Mouse (Mus musculus): ENCODE data around the gene Speer4f1. TPM values are rescaled to one million over a fixed set of nuclear protein-coding genes. Genes with fewer than 3 reads are reported as not detected.
"Not testable (repeated sequence)": the region's sequence is repeated elsewhere in the genome, so short reads cannot be mapped to it uniquely, and the experiment has no call there.

Speer4f1 gene
- not detected in 2 replicates for polyA plus RNA-seq (2014; fragmentation: Nextera tagmentation; extraction: Ambion mirVana)

DNA sequence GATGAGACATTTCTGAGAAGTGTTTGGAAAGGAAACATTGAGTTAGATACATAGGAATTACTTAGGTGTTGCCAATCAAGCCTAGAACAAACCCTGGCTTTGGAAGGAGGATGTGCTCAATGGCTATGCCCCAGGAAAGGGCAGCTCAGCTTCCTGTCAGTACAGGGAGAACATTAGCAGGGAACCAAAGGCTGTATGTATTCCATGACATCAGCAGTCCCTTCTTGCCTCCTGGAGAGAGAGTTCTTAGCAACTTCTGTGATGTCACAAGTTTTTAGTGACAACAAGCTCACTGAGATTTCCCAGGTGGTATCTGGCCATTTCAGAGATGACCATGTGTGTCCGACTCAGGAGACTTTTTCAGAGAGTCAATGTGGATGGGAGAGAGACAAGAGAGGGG is at the start of gene Speer4f1:
Gene Speer4f1, plus strand, starts transcription at position 301 of the 400 bp plus-strand sequence.
- 100% methylated on average over 1 of the region's 1 CpGs for WGBS
- H3K4me3 ChIP-seq (ENCODE audit: low read depth, low read length); H3K27ac ChIP-seq (ENCODE audit: low read depth, low read length); H3K27me3 ChIP-seq (ENCODE audit: control insufficient read depth, insufficient read depth, low read length); DNase-seq (ENCODE audit: low spot score); ATAC-seq (replicated peaks; ENCODE audit: low FRiP score); H3K36me3 ChIP-seq (ENCODE audit: control insufficient read depth, insufficient read depth, low read length); H3K9me3 ChIP-seq (ENCODE audit: control insufficient read depth, low read length); H3K4me1 ChIP-seq (replicated peaks; ENCODE audit: control insufficient read depth, insufficient read depth, low read length); H3K9ac ChIP-seq (ENCODE audit: low read length); H3K4me2 ChIP-seq (ENCODE audit: low read depth, low read length, severe bottlenecking): not testable (repeated sequence)

DNA sequence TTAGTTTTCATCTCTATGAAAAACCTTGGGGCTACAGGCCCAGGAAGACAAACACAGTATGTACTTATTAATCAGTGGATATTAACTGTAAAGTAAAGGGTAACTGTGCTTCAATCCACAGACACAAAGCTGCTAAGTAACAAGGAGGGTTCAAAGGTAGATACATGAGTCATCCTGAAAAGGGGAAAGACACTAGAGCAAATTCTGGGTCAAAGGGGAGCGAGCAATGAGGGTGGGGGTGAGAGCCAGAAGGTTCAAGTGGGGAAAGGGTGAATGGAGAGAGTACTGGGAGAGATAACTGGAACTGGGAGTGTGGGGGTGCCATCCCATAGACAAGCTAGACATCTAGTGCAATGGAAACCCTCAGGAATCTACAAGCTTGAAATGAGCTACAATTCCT is 49.0 kb upstream of the Speer4f1 start:
- Histone ChIP-seq H3K27me3 (ENCODE audit: control insufficient read depth, insufficient read depth, low read length) (no peaks in the 10 kb centered on the region), H3K4me2 (ENCODE audit: low read depth, low read length, severe bottlenecking) (no peak overlapping the region), H3K36me3 (ENCODE audit: control insufficient read depth, insufficient read depth, low read length) (no peaks in the 10 kb centered on the region), H3K4me3 (ENCODE audit: low read depth, low read length) (no peak overlapping the region), H3K27ac (ENCODE audit: low read depth, low read length) (no peak overlapping the region), H3K4me1 (replicated peaks; ENCODE audit: control insufficient read depth, insufficient read depth, low read length) (no peaks in the 10 kb centered on the region), H3K9ac (ENCODE audit: low read length) (no peak overlapping the region), H3K9me3 (ENCODE audit: control insufficient read depth, low read length) (no peaks in the 10 kb centered on the region)
- no peak for ATAC-seq (replicated peaks; ENCODE audit: low FRiP score)
- WGBS: 79% methylated on average over 1 of the region's 1 CpGs
- DNase-seq (ENCODE audit: low spot score): no peak

DNA sequence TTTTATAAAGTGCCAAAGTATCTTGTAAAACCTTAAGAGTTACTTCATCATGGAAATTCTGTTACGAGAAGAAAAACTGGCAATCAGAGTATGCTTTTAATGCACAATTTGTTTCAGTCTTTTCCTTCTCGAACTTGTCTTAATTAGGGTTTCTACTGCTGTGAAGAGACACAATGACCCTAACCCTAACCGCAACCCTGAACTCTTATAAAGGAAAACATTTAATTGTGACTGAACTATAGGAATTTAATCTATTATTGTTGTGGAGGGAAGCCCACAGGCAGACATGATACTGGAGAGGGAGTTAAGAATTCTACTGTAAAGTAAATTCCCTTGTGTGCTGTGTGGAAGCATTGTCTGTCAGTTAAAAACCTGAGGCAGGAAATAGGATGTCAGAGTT is 41.2 kb upstream of the Speer4f1 start:
- Histone ChIP-seq H3K9me3 (ENCODE audit: control insufficient read depth, low read length) (no peaks in the 10 kb centered on the region), H3K27me3 (ENCODE audit: control insufficient read depth, insufficient read depth, low read length) (no peaks in the 10 kb centered on the region), H3K27ac (ENCODE audit: low read depth, low read length) (no peak overlapping the region), H3K4me2 (ENCODE audit: low read depth, low read length, severe bottlenecking) (no peak overlapping the region), H3K4me1 (replicated peaks; ENCODE audit: control insufficient read depth, insufficient read depth, low read length) (no peaks in the 10 kb centered on the region), H3K4me3 (ENCODE audit: low read depth, low read length) (no peak overlapping the region), H3K9ac (ENCODE audit: low read length) (no peak overlapping the region), H3K36me3 (ENCODE audit: control insufficient read depth, insufficient read depth, low read length) (no peaks in the 10 kb centered on the region)
- WGBS: 57% methylated on average over 3 of the region's 3 CpGs
- no peak for ATAC-seq (replicated peaks; ENCODE audit: low FRiP score)
- no peak for DNase-seq (ENCODE audit: low spot score)

DNA sequence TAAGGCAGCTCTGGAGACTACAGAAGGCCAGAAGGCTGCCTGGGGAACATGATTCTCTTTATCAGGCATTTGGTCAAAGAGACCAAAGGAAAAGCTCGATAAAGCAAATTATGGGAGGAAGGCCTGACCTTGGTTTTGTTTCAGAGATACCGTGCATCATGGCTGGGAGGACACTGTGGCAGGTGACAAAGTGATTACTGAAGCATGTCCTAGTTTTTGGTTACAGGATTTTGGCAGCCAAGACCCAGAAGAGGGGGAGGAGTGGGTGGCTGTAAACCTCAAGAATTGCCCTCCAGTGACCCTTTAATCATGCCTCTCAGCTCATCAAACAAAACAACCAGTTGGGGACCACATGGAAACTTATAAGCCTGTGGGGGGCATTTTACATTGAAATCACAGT is 39.7 kb upstream of the Speer4f1 start:
- ATAC-seq (replicated peaks; ENCODE audit: low FRiP score) (no peak), DNase-seq (ENCODE audit: low spot score) (no peak)
- Histone ChIP-seq H3K27ac (ENCODE audit: low read depth, low read length) (no peak overlapping the region), H3K27me3 (ENCODE audit: control insufficient read depth, insufficient read depth, low read length) (no peaks in the 10 kb centered on the region), H3K9ac (ENCODE audit: low read length) (no peak overlapping the region), H3K4me3 (ENCODE audit: low read depth, low read length) (no peak overlapping the region), H3K4me2 (ENCODE audit: low read depth, low read length, severe bottlenecking) (no peak overlapping the region), H3K4me1 (replicated peaks; ENCODE audit: control insufficient read depth, insufficient read depth, low read length) (no peaks in the 10 kb centered on the region), H3K36me3 (ENCODE audit: control insufficient read depth, insufficient read depth, low read length) (no peaks in the 10 kb centered on the region), H3K9me3 (ENCODE audit: control insufficient read depth, low read length) (no peaks in the 10 kb centered on the region)
- 14% methylated on average over 2 of the region's 2 CpGs for WGBS

DNA sequence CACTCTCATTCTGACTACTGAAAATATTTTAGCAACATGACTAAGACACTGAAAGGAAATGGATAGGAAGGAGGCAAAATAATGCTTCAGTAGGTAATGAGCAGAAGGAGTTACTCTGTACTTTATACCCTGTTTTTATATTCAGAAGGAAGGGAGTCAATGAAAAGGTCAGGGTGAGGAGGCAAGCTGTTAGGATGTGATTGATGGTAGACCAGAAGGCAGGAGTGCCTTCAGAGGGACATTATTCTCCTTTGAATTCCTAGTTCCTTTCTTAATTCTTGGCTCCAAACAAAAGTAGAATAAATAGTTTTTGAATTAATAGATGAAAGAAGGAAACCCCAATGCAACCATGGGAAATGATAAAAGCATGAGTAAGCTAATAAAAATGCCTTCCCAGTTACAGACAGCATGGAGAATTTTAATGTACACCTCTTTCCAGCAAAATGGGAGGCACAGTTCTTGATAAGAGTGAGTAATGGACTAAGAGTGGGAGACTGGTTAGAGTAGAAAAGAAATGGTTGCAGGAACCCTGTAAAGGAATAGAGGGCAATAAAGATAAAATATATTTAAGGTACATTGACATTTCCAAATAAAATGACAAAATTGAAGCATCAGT is 36.3 kb upstream of the Speer4f1 start:
- Histone ChIP-seq H3K27me3 (ENCODE audit: control insufficient read depth, insufficient read depth, low read length) (no peaks in the 10 kb centered on the region), H3K4me2 (ENCODE audit: low read depth, low read length, severe bottlenecking) (no peak overlapping the region), H3K27ac (ENCODE audit: low read depth, low read length) (no peak overlapping the region), H3K36me3 (ENCODE audit: control insufficient read depth, insufficient read depth, low read length) (no peaks in the 10 kb centered on the region), H3K4me3 (ENCODE audit: low read depth, low read length) (no peak overlapping the region), H3K9me3 (ENCODE audit: control insufficient read depth, low read length) (no peaks in the 10 kb centered on the region), H3K4me1 (replicated peaks; ENCODE audit: control insufficient read depth, insufficient read depth, low read length) (no peaks in the 10 kb centered on the region), H3K9ac (ENCODE audit: low read length) (no peak overlapping the region)
- no peak for DNase-seq (ENCODE audit: low spot score)
- ATAC-seq (replicated peaks; ENCODE audit: low FRiP score): no peak

DNA sequence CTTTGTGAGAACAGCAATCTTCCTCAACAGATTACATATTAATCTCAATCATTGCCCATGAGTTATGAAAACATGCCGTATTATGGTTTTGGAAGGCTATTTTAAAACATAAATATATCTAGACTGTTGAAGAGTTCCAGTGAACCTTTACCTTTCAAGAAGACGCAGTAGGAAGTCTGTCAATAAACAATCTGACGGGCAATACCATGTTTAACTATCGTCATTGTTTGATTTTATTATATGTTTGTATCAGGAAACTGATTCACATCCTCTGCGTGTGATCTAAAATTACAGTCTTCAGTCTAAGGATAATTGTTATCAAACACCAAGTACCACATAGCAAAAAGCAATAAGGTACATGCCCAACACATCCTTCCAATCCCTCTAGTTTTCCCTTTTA is 21.8 kb upstream of the Speer4f1 start:
- H3K4me2 ChIP-seq (ENCODE audit: low read depth, low read length, severe bottlenecking): no peak overlapping the region
- ATAC-seq (replicated peaks; ENCODE audit: low FRiP score): no peak
- H3K4me1 ChIP-seq (replicated peaks; ENCODE audit: control insufficient read depth, insufficient read depth, low read length): no peaks in the 10 kb centered on the region
- no peak for DNase-seq (ENCODE audit: low spot score)
- H3K9me3 ChIP-seq (ENCODE audit: control insufficient read depth, low read length): no peaks in the 10 kb centered on the region
- 89% methylated on average over 5 of the region's 5 CpGs for WGBS
- H3K27me3 ChIP-seq (ENCODE audit: control insufficient read depth, insufficient read depth, low read length): no peaks in the 10 kb centered on the region
- no peak overlapping the region for H3K4me3 ChIP-seq (ENCODE audit: low read depth, low read length)
- H3K27ac ChIP-seq (ENCODE audit: low read depth, low read length): no peak overlapping the region
- H3K9ac ChIP-seq (ENCODE audit: low read length): no peak overlapping the region
- no peaks in the 10 kb centered on the region for H3K36me3 ChIP-seq (ENCODE audit: control insufficient read depth, insufficient read depth, low read length)

DNA sequence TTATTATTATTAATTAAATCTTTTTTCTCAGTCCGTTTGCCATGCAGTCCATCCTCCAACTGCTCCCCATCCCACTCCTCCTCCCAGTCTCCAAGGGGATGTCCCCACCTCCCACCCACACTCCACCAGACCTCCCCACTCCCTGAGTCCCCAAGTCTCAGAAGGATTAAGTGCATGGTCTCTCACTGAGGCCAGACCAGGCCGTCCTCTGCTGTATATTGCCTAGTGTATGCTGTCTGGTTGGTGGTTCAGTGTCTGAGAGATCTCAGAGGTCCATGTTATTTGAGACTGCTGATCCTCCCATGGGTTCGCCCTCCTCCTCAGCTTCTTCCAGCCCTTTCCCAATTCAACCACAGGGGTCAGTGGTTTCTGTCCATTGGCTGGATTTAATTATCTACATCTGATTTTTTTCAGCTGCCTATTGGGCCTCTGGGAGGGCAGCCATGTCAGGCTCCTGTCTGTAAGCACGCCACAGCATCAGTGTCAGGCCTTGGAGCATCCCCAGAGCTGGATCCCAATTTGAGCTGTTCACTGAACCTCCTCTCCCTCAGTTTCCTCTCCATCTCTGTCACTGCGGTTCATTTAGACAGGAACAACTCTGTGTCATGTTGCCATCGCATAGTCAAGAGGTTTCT is 20.8 kb upstream of the Speer4f1 start:
- Histone ChIP-seq H3K9me3 (ENCODE audit: control insufficient read depth, low read length) (no peaks in the 10 kb centered on the region), H3K4me1 (replicated peaks; ENCODE audit: control insufficient read depth, insufficient read depth, low read length) (no peaks in the 10 kb centered on the region), H3K4me2 (ENCODE audit: low read depth, low read length, severe bottlenecking) (no peak overlapping the region), H3K27ac (ENCODE audit: low read depth, low read length) (no peak overlapping the region), H3K36me3 (ENCODE audit: control insufficient read depth, insufficient read depth, low read length) (no peaks in the 10 kb centered on the region), H3K4me3 (ENCODE audit: low read depth, low read length) (no peak overlapping the region), H3K9ac (ENCODE audit: low read length) (no peak overlapping the region), H3K27me3 (ENCODE audit: control insufficient read depth, insufficient read depth, low read length) (no peaks in the 10 kb centered on the region)
- WGBS: 78% methylated on average over 6 of the region's 6 CpGs
- ATAC-seq (replicated peaks; ENCODE audit: low FRiP score) (no peak), DNase-seq (ENCODE audit: low spot score) (no peak)

DNA sequence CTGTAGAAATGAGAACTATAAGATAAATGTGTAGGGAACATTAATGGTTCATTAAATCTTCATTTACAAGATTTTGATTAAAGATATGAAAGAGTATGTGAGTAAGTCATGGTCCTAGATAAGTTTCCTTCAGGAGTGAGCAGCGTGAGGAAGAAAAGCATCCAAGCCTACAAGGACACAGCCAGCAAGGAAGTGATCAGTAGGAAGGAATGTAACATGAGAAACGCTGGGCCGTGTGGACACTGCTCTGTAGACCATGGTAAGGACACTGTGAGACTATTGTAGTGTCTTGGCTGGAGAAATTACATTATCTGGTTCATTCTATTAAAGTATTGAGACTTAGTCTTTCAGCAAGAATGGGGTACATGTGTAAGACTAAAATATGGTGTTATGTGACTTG is 19.2 kb upstream of the Speer4f1 start:
- no peak overlapping the region for H3K4me2 ChIP-seq (ENCODE audit: low read depth, low read length, severe bottlenecking)
- no peak overlapping the region for H3K27ac ChIP-seq (ENCODE audit: low read depth, low read length)
- H3K4me1 ChIP-seq (replicated peaks; ENCODE audit: control insufficient read depth, insufficient read depth, low read length): no peaks in the 10 kb centered on the region
- no peak overlapping the region for H3K4me3 ChIP-seq (ENCODE audit: low read depth, low read length)
- H3K36me3 ChIP-seq (ENCODE audit: control insufficient read depth, insufficient read depth, low read length): no peaks in the 10 kb centered on the region
- H3K9me3 ChIP-seq (ENCODE audit: control insufficient read depth, low read length): no peaks in the 10 kb centered on the region
- no peak for ATAC-seq (replicated peaks; ENCODE audit: low FRiP score)
- H3K9ac ChIP-seq (ENCODE audit: low read length): no peak overlapping the region
- no peaks in the 10 kb centered on the region for H3K27me3 ChIP-seq (ENCODE audit: control insufficient read depth, insufficient read depth, low read length)
- 79% methylated on average over 3 of the region's 3 CpGs for WGBS
- no peak for DNase-seq (ENCODE audit: low spot score)

DNA sequence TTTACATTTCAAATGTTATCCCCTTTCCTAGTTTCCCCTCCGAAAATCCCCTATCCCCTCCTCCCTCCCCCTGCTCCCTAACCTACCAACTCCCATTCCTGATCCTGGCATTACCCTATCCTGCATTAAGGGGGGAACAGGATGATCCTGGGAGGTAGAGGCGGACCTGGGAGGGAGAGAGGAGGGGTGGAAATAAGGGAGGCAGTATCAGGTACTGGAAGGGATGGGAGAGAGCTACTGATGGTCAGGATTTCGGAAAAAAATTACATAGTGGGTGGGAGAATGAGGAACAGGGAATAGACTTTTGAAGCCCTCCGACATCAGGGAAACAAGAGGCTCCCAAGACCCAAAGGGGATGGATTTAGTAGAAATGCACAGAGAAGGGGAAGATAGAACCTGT is 7.8 kb upstream of the Speer4f1 start:
- not testable (repeated sequence) for ATAC-seq (replicated peaks; ENCODE audit: low FRiP score); H3K4me1 ChIP-seq (replicated peaks; ENCODE audit: control insufficient read depth, insufficient read depth, low read length); H3K9ac ChIP-seq (ENCODE audit: low read length); H3K36me3 ChIP-seq (ENCODE audit: control insufficient read depth, insufficient read depth, low read length); H3K4me2 ChIP-seq (ENCODE audit: low read depth, low read length, severe bottlenecking); H3K9me3 ChIP-seq (ENCODE audit: control insufficient read depth, low read length); H3K27me3 ChIP-seq (ENCODE audit: control insufficient read depth, insufficient read depth, low read length); H3K27ac ChIP-seq (ENCODE audit: low read depth, low read length); H3K4me3 ChIP-seq (ENCODE audit: low read depth, low read length)
- 72% methylated on average over 4 of the region's 4 CpGs for WGBS
- peak; percentile 55 for DNase-seq (ENCODE audit: low spot score)

Measured in forebrain, embryonic 11.5 days (tissue).